Mouse (Mus musculus): ENCODE measurements at regions not wholly inside any gene's neighbourhood (a gene's known extent, or its start where the extent isn't known, plus 50 kb on each side); places are given as distances from the start of the nearest gene placed in this dataset.

DNA sequence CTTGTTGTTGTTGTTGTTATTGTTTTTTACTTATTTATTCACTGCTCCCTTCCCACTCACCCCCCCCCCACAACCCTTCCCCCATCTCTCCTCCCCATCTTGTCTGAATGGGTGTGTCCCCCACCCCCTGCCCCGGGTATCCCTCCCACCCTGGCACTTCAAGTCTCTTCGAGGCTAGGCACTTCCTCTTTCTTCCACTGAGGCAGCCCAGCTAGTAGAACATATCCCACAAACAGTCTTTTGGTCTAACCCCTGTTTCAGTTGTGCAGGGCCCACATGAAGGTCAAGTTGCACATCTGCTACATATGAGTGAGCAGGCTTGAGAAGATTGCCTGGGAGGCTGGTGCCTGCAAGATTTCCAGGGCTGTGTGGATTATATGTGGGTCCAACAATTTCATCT lies 97.6 kb upstream of the Agr3 start:
- Histone ChIP-seq H3K27me3 (ENCODE audit: control insufficient read depth, insufficient read depth, low read length) (no peaks in the 10 kb centered on the region), H3K4me1 (ENCODE audit: control insufficient read depth, insufficient read depth, insufficient read length, low read length) (peaks cover 3% of the 10 kb centered on the region; the same call in 1 of the 2 replicates), H3K27ac (ENCODE audit: insufficient read depth, low read depth, low read length) (no peak overlapping the region), H3K36me3 (ENCODE audit: control insufficient read depth, insufficient read depth, low read length) (no peaks in the 10 kb centered on the region), H3K4me3 (ENCODE audit: low read depth, low read length) (no peak overlapping the region)
- TF ChIP-seq CTCF (IDR thresholded peaks at IDR 0.05; ENCODE audit: extremely low read depth, insufficient read length, insufficient replicate concordance, low read depth, low read length) (no peak), POLR2A (IDR thresholded peaks at IDR 0.05; ENCODE audit: low read depth, low read length) (no peak)
- 43% methylated on average over 2 of the region's 2 CpGs for WGBS

- H3K36me3 ChIP-seq (ENCODE audit: control insufficient read depth, insufficient read depth, low read length), result no peaks in the 10 kb centered on the region
- 31% methylated on average over 5 of the region's 5 CpGs for WGBS
Observed at GRCm38 (mm10) chr12:35826990-35827389, 98.4 kb upstream of the Agr3 start.

GRCm38 (mm10) chr12:35824587-35824987 lies 100.8 kb upstream of the Agr3 start:
- H3K36me3 ChIP-seq (ENCODE audit: control insufficient read depth, insufficient read depth, low read length), result no peaks in the 10 kb centered on the region
- no peak overlapping the region for H3K27ac ChIP-seq (ENCODE audit: insufficient read depth, low read depth, low read length)
- TF ChIP-seq POLR2A (IDR thresholded peaks at IDR 0.05; ENCODE audit: low read depth, low read length) (no peak), CTCF (IDR thresholded peaks at IDR 0.05; ENCODE audit: extremely low read depth, insufficient read length, insufficient replicate concordance, low read depth, low read length) (no peak)
- no peaks in the 10 kb centered on the region for H3K27me3 ChIP-seq (ENCODE audit: control insufficient read depth, insufficient read depth, low read length)
- no peak overlapping the region for H3K4me3 ChIP-seq (ENCODE audit: low read depth, low read length)
- no peaks in the 10 kb centered on the region for H3K4me1 ChIP-seq (ENCODE audit: control insufficient read depth, insufficient read depth, insufficient read length, low read length)
- 9% methylated on average over 5 of the region's 5 CpGs for WGBS

More at GRCm38 (mm10) chr12:35826990-35827389, 98.4 kb upstream of the Agr3 start:
- H3K4me1 ChIP-seq (ENCODE audit: control insufficient read depth, insufficient read depth, insufficient read length, low read length), result peaks cover under 1% of the 10 kb centered on the region; the same call in 1 of the 2 replicates
- no peak for TF ChIP-seq CTCF (IDR thresholded peaks at IDR 0.05; ENCODE audit: extremely low read depth, insufficient read length, insufficient replicate concordance, low read depth, low read length)
- TF ChIP-seq POLR2A (IDR thresholded peaks at IDR 0.05; ENCODE audit: low read depth, low read length), result no peak
- H3K27ac ChIP-seq (ENCODE audit: insufficient read depth, low read depth, low read length), result no peak overlapping the region
- H3K4me3 ChIP-seq (ENCODE audit: low read depth, low read length), result no peak overlapping the region
- H3K27me3 ChIP-seq (ENCODE audit: control insufficient read depth, insufficient read depth, low read length), result no peaks in the 10 kb centered on the region

DNA sequence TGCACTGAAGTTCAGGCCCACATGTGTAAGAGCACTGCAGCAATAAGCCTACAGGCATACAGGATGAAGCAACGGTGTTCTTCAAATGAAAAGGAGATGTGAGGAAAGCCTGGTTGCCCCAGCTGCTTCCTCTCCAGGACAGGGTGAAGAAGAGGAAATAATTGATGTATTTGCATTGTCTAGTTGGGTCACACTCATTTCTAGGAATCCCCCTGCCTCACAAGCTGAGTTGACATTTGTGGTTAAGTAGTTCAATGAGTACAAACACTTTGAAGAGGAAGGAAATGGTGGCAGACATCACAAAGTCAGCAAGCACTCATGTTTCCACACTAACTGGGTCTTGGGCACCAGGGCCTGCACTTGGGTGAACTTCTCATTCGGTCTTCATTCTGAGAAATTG lies 126.2 kb upstream of the Agr3 start:
- no peak overlapping the region for H3K27ac ChIP-seq (ENCODE audit: insufficient read depth, low read depth, low read length)
- no peaks in the 10 kb centered on the region for H3K36me3 ChIP-seq (ENCODE audit: control insufficient read depth, insufficient read depth, low read length)
- H3K27me3 ChIP-seq (ENCODE audit: control insufficient read depth, insufficient read depth, low read length), result no peaks in the 10 kb centered on the region
- H3K4me3 ChIP-seq (ENCODE audit: low read depth, low read length), result no peak overlapping the region
- no peak for TF ChIP-seq POLR2A (IDR thresholded peaks at IDR 0.05; ENCODE audit: low read depth, low read length)
- TF ChIP-seq CTCF (IDR thresholded peaks at IDR 0.05; ENCODE audit: extremely low read depth, insufficient read length, insufficient replicate concordance, low read depth, low read length), result no peak
- 71% methylated on average over 2 of the region's 2 CpGs for WGBS
- no peaks in the 10 kb centered on the region for H3K4me1 ChIP-seq (ENCODE audit: control insufficient read depth, insufficient read depth, insufficient read length, low read length)

GRCm38 (mm10) chr12:35775396-35775795 lies 150.0 kb upstream of the Agr3 start:
- H3K4me1 ChIP-seq (ENCODE audit: control insufficient read depth, insufficient read depth, insufficient read length, low read length), result no peaks in the 10 kb centered on the region
- no peak for TF ChIP-seq CTCF (IDR thresholded peaks at IDR 0.05; ENCODE audit: extremely low read depth, insufficient read length, insufficient replicate concordance, low read depth, low read length)
- no peak for TF ChIP-seq POLR2A (IDR thresholded peaks at IDR 0.05; ENCODE audit: low read depth, low read length)
- WGBS, result 75% methylated on average over 2 of the region's 2 CpGs
- H3K27me3 ChIP-seq (ENCODE audit: control insufficient read depth, insufficient read depth, low read length), result no peaks in the 10 kb centered on the region
- H3K27ac ChIP-seq (ENCODE audit: insufficient read depth, low read depth, low read length), result no peak overlapping the region
- no peak overlapping the region for H3K4me3 ChIP-seq (ENCODE audit: low read depth, low read length)
- no peaks in the 10 kb centered on the region for H3K36me3 ChIP-seq (ENCODE audit: control insufficient read depth, insufficient read depth, low read length)

DNA sequence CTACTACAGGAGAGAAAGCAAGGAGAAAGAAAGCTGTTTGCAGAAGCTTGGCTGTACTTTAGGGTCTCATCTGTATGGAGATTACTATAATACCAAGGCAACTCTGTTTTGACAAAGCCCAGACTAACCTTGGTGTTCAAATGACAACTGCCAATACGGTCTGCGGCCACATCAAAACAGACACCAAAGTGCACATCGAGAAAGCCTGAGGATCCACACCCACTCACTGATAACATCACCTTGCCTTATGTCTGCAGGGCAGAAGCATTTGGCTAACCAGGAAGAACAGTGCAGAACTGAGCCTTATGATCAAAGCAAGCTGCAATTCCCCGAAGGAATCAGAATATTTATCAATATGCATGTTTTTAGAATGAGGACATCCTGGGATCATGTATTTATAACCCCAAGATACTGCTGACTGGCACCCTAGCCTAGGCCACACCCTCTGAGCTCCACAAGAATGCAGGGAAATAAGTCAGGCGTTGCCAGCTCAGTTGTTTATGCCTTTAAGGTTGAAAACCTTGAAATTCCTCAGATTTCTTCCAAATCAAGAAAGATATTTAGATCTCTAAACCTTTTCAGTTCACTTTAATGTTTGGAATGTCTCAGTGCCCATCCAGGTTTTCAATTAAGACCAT lies 154.9 kb upstream of the Agr3 start:
- no peak overlapping the region for H3K27ac ChIP-seq (ENCODE audit: insufficient read depth, low read depth, low read length)
- WGBS, result 55% methylated on average over 5 of the region's 5 CpGs
- H3K36me3 ChIP-seq (ENCODE audit: control insufficient read depth, insufficient read depth, low read length), result no peaks in the 10 kb centered on the region
- H3K4me3 ChIP-seq (ENCODE audit: low read depth, low read length), result no peak overlapping the region
- H3K4me1 ChIP-seq (ENCODE audit: control insufficient read depth, insufficient read depth, insufficient read length, low read length), result no peaks in the 10 kb centered on the region
- TF ChIP-seq POLR2A (IDR thresholded peaks at IDR 0.05; ENCODE audit: low read depth, low read length), result no peak
- no peak for TF ChIP-seq CTCF (IDR thresholded peaks at IDR 0.05; ENCODE audit: extremely low read depth, insufficient read length, insufficient replicate concordance, low read depth, low read length)
- H3K27me3 ChIP-seq (ENCODE audit: control insufficient read depth, insufficient read depth, low read length), result no peaks in the 10 kb centered on the region

DNA sequence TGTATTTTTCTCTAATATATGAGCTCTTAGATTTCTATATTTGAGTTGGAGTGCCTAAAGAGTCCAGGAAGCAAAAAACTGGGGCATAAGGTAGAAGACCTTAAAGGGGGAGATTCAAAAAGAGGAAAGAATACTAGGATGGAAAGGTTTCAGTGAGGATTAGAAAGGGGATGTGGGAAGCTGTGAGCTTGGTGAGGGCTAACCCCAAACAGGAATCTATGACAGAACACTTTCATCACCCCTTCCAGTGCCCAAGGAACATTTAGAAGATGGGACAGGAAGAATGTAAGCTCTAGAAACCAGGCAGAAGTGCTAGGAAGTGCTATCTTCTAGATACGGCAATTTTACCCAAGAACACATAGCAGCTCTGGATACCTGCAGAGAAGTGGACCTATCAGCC lies 166.5 kb upstream of the Agr3 start:
- 92% methylated on average over 1 of the region's 1 CpGs for WGBS
- Histone ChIP-seq H3K4me3 (ENCODE audit: low read depth, low read length) (no peak overlapping the region), H3K27me3 (ENCODE audit: control insufficient read depth, insufficient read depth, low read length) (no peaks in the 10 kb centered on the region), H3K4me1 (ENCODE audit: control insufficient read depth, insufficient read depth, insufficient read length, low read length) (no peaks in the 10 kb centered on the region), H3K27ac (ENCODE audit: insufficient read depth, low read depth, low read length) (no peak overlapping the region), H3K36me3 (ENCODE audit: control insufficient read depth, insufficient read depth, low read length) (no peaks in the 10 kb centered on the region)
- no peak for TF ChIP-seq CTCF (IDR thresholded peaks at IDR 0.05; ENCODE audit: extremely low read depth, insufficient read length, insufficient replicate concordance, low read depth, low read length)
- TF ChIP-seq POLR2A (IDR thresholded peaks at IDR 0.05; ENCODE audit: low read depth, low read length), result no peak
